Mouse (Mus musculus): ENCODE measurements around the gene Ddc.
A peak's percentile ranks its signal among the peaks of the same experiment; 100 is the strongest.

DNA sequence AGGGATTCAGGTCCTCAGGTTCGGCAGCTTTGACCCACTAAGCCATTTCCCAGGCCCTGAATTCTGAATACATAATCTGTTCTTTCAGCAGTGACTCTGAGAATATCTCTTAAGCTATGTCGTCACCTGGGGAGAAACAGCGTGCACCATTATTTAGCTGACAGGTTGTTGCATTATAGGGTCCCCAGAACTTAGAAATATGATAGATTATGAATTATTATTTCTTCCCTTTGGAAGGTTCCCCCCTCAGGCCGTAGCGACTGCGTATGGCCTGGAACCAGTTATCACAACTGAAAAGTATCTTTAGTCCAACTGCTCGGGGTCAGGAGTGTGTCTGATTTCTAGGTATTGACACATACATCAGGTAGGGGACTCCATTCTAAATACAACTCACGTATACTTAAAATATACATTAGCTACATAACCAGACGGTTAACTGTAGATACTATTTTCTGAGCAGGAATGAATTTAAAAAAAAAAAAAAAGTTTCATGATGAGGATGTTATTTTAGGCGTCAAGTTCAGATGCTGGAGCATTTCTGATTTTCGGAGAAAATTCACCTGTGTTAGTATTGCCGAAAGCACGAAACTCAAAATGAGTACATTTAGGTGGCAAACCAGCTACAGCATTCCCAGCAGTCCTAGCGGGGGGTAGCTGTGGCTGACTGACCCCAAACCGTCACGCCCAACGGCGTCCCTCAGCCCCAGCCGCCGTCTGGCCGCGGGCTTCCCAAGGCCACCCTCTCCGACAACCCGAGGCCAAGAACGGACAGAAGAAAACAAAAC is 89.7 kb downstream of the Ddc start:
- TF ChIP-seq CTCF (IDR thresholded peaks at IDR 0.05; ENCODE audit: insufficient read depth, low read depth, low read length) (peak; percentile 31; the same call in 1 of the 2 replicates), POLR2A (IDR thresholded peaks at IDR 0.05; ENCODE audit: insufficient read depth, low read depth, low read length) (no peak)
